ENCODE assay signal across 18 mouse cellular contexts in genomic region chr6:108464308-108464979, GRCm38 (mm10).
A peak's percentile ranks its signal among the peaks of the same experiment; 100 is the strongest.
DNase-seq lines count a peak whose midpoint lies in the region; ATAC-seq and TF ChIP-seq lines count a peak whose summit lies in the region.
"Had no signal": no experiment of that assay in that cellular context is flagged by ENCODE, and none has a peak within 500 bp of the region (broad histone marks: within the 10 kb centered on the region; RNA-seq: fewer than 3 reads in every experiment).

No protein-coding gene starts in this region.

- TF ChIP-seq POLR2A in lung, adult 2 months (IDR thresholded peaks at IDR 0.05; ENCODE audit: borderline replicate concordance, extremely low read depth, low read depth, low read length): no peak

- H3K27me3 ChIP-seq in lung, embryonic 14.5 days (ENCODE audit: insufficient read depth, low read length): no peaks in the 10 kb centered on the region
- no peaks in the 10 kb centered on the region for H3K27me3 ChIP-seq in heart, embryonic 13.5 days (replicated peaks)
- H3K27me3 ChIP-seq in neural tube, embryonic 15.5 days (replicated peaks): no peaks in the 10 kb centered on the region
- H3K27me3 ChIP-seq: embryonic facial prominence, embryonic 15.5 days; forebrain, embryonic 12.5 days; heart, embryonic 15.5 days; hindbrain, embryonic 15.5 days; limb, embryonic 15.5 days; lung, embryonic 15.5 days had no signal

- H3K27ac ChIP-seq in lung, embryonic 14.5 days (ENCODE audit: low read depth): no peak overlapping the region
- peak overlapping the region; percentile 61 for H3K27ac ChIP-seq in heart, embryonic 13.5 days (replicated peaks)
- H3K27ac ChIP-seq in neural tube, embryonic 15.5 days (replicated peaks): no peak overlapping the region
- H3K27ac ChIP-seq: embryonic facial prominence, embryonic 15.5 days; forebrain, embryonic 12.5 days; heart, embryonic 15.5 days; hindbrain, embryonic 15.5 days; limb, embryonic 15.5 days; lung, embryonic 15.5 days had no signal

- WGBS in lung, embryonic 14.5 days: 60% methylated on average over 8 of the region's 8 CpGs
- 75% methylated on average over 8 of the region's 8 CpGs for WGBS in lung, adult 2 months
- WGBS in heart, embryonic 13.5 days: 54% methylated on average over 8 of the region's 8 CpGs
- WGBS in neural tube, embryonic 15.5 days: 89% methylated on average over 8 of the region's 8 CpGs

- no peak overlapping the region for H3K9ac ChIP-seq in lung, embryonic 14.5 days
- H3K9ac ChIP-seq in heart, embryonic 13.5 days: no peak overlapping the region
- no peak overlapping the region for H3K9ac ChIP-seq in neural tube, embryonic 15.5 days (replicated peaks)
- H3K9ac ChIP-seq: embryonic facial prominence, embryonic 15.5 days; forebrain, embryonic 12.5 days; heart, embryonic 15.5 days; hindbrain, embryonic 15.5 days; limb, embryonic 15.5 days; lung, embryonic 15.5 days had no signal

- no peaks in the 10 kb centered on the region for H3K36me3 ChIP-seq in lung, embryonic 14.5 days (ENCODE audit: insufficient read depth)
- H3K36me3 ChIP-seq in heart, embryonic 13.5 days: no peaks in the 10 kb centered on the region
- H3K36me3 ChIP-seq in neural tube, embryonic 15.5 days: no peaks in the 10 kb centered on the region
- H3K36me3 ChIP-seq: embryonic facial prominence, embryonic 15.5 days; forebrain, embryonic 12.5 days; heart, embryonic 15.5 days; hindbrain, embryonic 15.5 days; limb, embryonic 15.5 days; lung, embryonic 15.5 days had no signal

- DNase-seq in adrenal gland, adult (ENCODE audit: inconsistent age in 2 of 2, low spot score in 1 of 2): peak; percentile 82 to 92
- no peak for DNase-seq in adrenal gland, adult 18-20 months (ENCODE audit: low spot score in 2 of 2)
- DNase-seq in lung, embryonic 14.5 days: no peak
- no peak for DNase-seq in lung, adult 2 months
- DNase-seq in urinary bladder, postnatal 4 days (ENCODE audit: low spot score in 2 of 2): no peak
- DNase-seq in retina, postnatal 1 day: no peak
- DNase-seq: cerebellum, adult 9-10 months; layer of hippocampus, adult 9-11 months; midbrain, embryonic 14.5 days; thymus, adult 18-20 months had no signal

- no peak overlapping the region for H3K4me3 ChIP-seq in lung, embryonic 14.5 days (ENCODE audit: low read depth, low read length)
- no peak overlapping the region for H3K4me3 ChIP-seq in lung, adult 2 months (replicated peaks; ENCODE audit: extremely low read depth, low read depth, low read length)
- no peak overlapping the region for H3K4me3 ChIP-seq in heart, embryonic 13.5 days
- no peak overlapping the region for H3K4me3 ChIP-seq in neural tube, embryonic 15.5 days (replicated peaks)
- H3K4me3 ChIP-seq: embryonic facial prominence, embryonic 15.5 days; forebrain, embryonic 12.5 days; heart, embryonic 15.5 days; hindbrain, embryonic 15.5 days; limb, embryonic 15.5 days; lung, embryonic 15.5 days had no signal

- ATAC-seq in lung, embryonic 14.5 days (ENCODE audit: insufficient read depth): 0 out of 2 replicates have a peak, but pooled peaks have one; percentile 23
- no peak for ATAC-seq in heart, embryonic 13.5 days (ENCODE audit: extremely low read depth, insufficient number of reproducible peaks, low FRiP score, low TSS enrichment)
- ATAC-seq in neural tube, embryonic 15.5 days (ENCODE audit: low FRiP score): no peak

- H3K9me3 ChIP-seq in lung, embryonic 14.5 days (ENCODE audit: low read depth, low read length): no peaks in the 10 kb centered on the region
- no peaks in the 10 kb centered on the region for H3K9me3 ChIP-seq in heart, embryonic 13.5 days
- H3K9me3 ChIP-seq in neural tube, embryonic 15.5 days (replicated peaks): no peaks in the 10 kb centered on the region
- H3K9me3 ChIP-seq: embryonic facial prominence, embryonic 15.5 days; forebrain, embryonic 12.5 days; heart, embryonic 15.5 days; hindbrain, embryonic 15.5 days; limb, embryonic 15.5 days; lung, embryonic 15.5 days had no signal

- H3K4me2 ChIP-seq in lung, embryonic 14.5 days: no peak overlapping the region
- H3K4me2 ChIP-seq in heart, embryonic 13.5 days: no peak overlapping the region
- no peak overlapping the region for H3K4me2 ChIP-seq in neural tube, embryonic 15.5 days
- H3K4me2 ChIP-seq: embryonic facial prominence, embryonic 15.5 days; forebrain, embryonic 12.5 days; heart, embryonic 15.5 days; hindbrain, embryonic 15.5 days; limb, embryonic 15.5 days; lung, embryonic 15.5 days had no signal

- H3K4me1 ChIP-seq in lung, embryonic 14.5 days (ENCODE audit: insufficient read depth): no peaks in the 10 kb centered on the region
- H3K4me1 ChIP-seq in lung, adult 2 months (ENCODE audit: control insufficient read depth, insufficient read depth, low read length): peaks cover 8% of the 10 kb centered on the region
- H3K4me1 ChIP-seq in heart, embryonic 13.5 days: peaks cover 38% of the 10 kb centered on the region
- no peaks in the 10 kb centered on the region for H3K4me1 ChIP-seq in neural tube, embryonic 15.5 days
- H3K4me1 ChIP-seq: embryonic facial prominence, embryonic 15.5 days; forebrain, embryonic 12.5 days; hindbrain, embryonic 15.5 days; lung, embryonic 15.5 days had no signal

- TF ChIP-seq CTCF in lung, embryonic 14.5 days (IDR thresholded peaks at IDR 0.05; ENCODE audit: low read depth): no peak
- no peak for TF ChIP-seq CTCF in lung, adult 2 months (IDR thresholded peaks at IDR 0.05; ENCODE audit: insufficient read depth, low read length)

Comparison
In these comparisons a context has a peak if more than half of its experiments do, and no peak if none do; other contexts are left out.
1. DNase-seq: peak in adrenal gland, adult (2 of 2); none in adrenal gland, adult 18-20 months (0 of 2), lung, embryonic 14.5 days (single experiment), lung, adult 2 months (single experiment), urinary bladder, postnatal 4 days (0 of 2) and retina, postnatal 1 day (single experiment).